Mouse (Mus musculus): Measurements from ENCODE around the gene Vps26c.

- TF ChIP-seq GATA1 (IDR thresholded peaks at IDR 0.05; ENCODE audit: borderline replicate concordance, low read length), result no peak
- no peak for TF ChIP-seq FLI1 (IDR thresholded peaks at IDR 0.05; ENCODE audit: low read length)
Observed at GRCm38 (mm10) chr16:94560618-94561017, 34.0 kb upstream of the Vps26c start.
